ENCODE assay signal across 13 mouse cellular contexts in the genomic region with DNA sequence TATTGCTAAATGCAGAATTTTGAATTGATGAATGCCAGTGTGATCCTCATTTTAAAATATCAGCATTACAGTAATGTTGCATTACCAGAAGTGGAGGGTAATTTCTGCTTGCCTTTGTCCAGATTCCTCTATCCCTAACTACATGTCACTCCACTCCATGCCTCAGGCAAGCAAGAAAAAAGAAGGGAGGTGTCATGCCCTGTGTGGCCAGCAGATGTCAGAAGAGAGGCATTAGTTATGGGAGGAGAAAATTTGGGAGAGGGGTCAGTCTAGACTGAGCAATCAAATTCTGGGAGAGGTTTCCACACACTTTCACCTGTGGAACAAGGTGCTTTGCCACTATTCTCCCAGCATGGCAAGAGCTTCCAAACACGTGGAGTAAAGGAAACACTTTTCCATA. TPM values are rescaled to one million over a fixed set of nuclear protein-coding genes. Genes with fewer than 3 reads are reported as not detected.
DNase-seq lines count a peak whose midpoint lies in the region; ATAC-seq and TF ChIP-seq lines count a peak whose summit lies in the region.
"Not testable (repeated sequence)": the region's sequence is repeated elsewhere in the genome, so short reads cannot be mapped to it uniquely, and the experiment has no call there.
"Had no signal": no experiment of that assay in that cellular context is flagged by ENCODE, and none has a peak within 500 bp of the region (broad histone marks: within the 10 kb centered on the region; RNA-seq: fewer than 3 reads in every experiment).

No protein-coding gene starts in this region.

- TF ChIP-seq CTCF in heart, adult 2 months (IDR thresholded peaks at IDR 0.05): peak; percentile 58
- TF ChIP-seq CTCF in kidney, postnatal 0 days (IDR thresholded peaks at IDR 0.05; ENCODE audit: low read depth): peak; percentile 71
- not testable (repeated sequence) for TF ChIP-seq CTCF in thymus, adult 2 months (IDR thresholded peaks at IDR 0.05; ENCODE audit: borderline replicate concordance, control insufficient read depth, extremely low read depth, insufficient read depth, low read length, poor library complexity)

- not testable (repeated sequence) for TF ChIP-seq POLR2A in heart, adult 2 months (IDR thresholded peaks at IDR 0.05; ENCODE audit: insufficient read depth, low read depth, low read length); thymus, adult 2 months (IDR thresholded peaks at IDR 0.05; ENCODE audit: control insufficient read depth, extremely low read depth, insufficient read depth, low read length, poor library complexity)

- not testable (repeated sequence) for H3K27me3 ChIP-seq in heart, adult 2 months (ENCODE audit: control insufficient read depth, insufficient read depth, low read length); kidney, postnatal 0 days (ENCODE audit: insufficient read depth, low read length); thymus, adult 2 months (ENCODE audit: control insufficient read depth, insufficient read depth, low read length)

- H3K9ac ChIP-seq in heart, adult 2 months (ENCODE audit: low read depth, low read length); kidney, postnatal 0 days (ENCODE audit: low read depth, low read length): not testable (repeated sequence)

- ATAC-seq in kidney, postnatal 0 days (replicated peaks; ENCODE audit: low FRiP score, low read depth): not testable (repeated sequence)

- not testable (repeated sequence) for H3K9me3 ChIP-seq in kidney, postnatal 0 days (replicated peaks; ENCODE audit: low read length)

- not testable (repeated sequence) for H3K4me3 ChIP-seq in heart, adult 2 months; kidney, postnatal 0 days (replicated peaks; ENCODE audit: low read depth, low read length); thymus, adult 2 months (ENCODE audit: control insufficient read depth, insufficient read depth, low read length)

- H3K36me3 ChIP-seq in heart, adult 2 months (ENCODE audit: control insufficient read depth, insufficient read depth, low read length); kidney, postnatal 0 days (ENCODE audit: insufficient read depth, low read length); thymus, adult 2 months (ENCODE audit: control insufficient read depth, insufficient read depth, low read length): not testable (repeated sequence)

- not testable (repeated sequence) for TF ChIP-seq EP300 in heart, adult 2 months (IDR thresholded peaks at IDR 0.05; ENCODE audit: insufficient read depth, low read depth, low read length)

- not testable (repeated sequence) for H3K4me2 ChIP-seq in kidney, postnatal 0 days (ENCODE audit: low read length)

- DNase-seq in CD4-positive helper T cell, adult 2 months (ENCODE audit: low read depth, low spot score): peak; percentile 3
- DNase-seq in adrenal gland, adult 18-20 months (ENCODE audit: low spot score in 2 of 2): peak; percentile 33 to 35
- peak; percentile 66 for DNase-seq in embryo, embryonic 10.5 days (ENCODE audit: low spot score)
- not testable (repeated sequence) for DNase-seq in heart, adult 2 months
- DNase-seq in kidney, postnatal 0 days (ENCODE audit: low spot score): peak; percentile 2
- DNase-seq in lung, adult 18-20 months: peak; percentile 9 to 24
- peak; percentile 2 for DNase-seq in naive thymus-derived CD4-positive, alpha-beta T cell, adult 2 months (ENCODE audit: low read depth)
- peak; percentile 4 for DNase-seq in thymus, adult 2 months

- WGBS in heart, adult 2 months: 8% methylated on average over 1 of the region's 1 CpGs
- 15% methylated on average over 1 of the region's 1 CpGs for WGBS in kidney, postnatal 0 days
- WGBS in thymus, adult 2 months: 11% methylated on average over 1 of the region's 1 CpGs

- H3K27ac ChIP-seq in heart, adult 2 months; kidney, postnatal 0 days; thymus, adult 2 months (ENCODE audit: control insufficient read depth, insufficient read depth, low read length): not testable (repeated sequence)

- intact Hi-C loops in heart, adult 2 months (cut with DNase I): not testable (repeated sequence)

- not testable (repeated sequence) for H3K79me2 ChIP-seq in heart, adult 2 months (replicated peaks; ENCODE audit: control insufficient read depth, insufficient read depth, low read length)

- not testable (repeated sequence) for H3K4me1 ChIP-seq in heart, adult 2 months (ENCODE audit: control insufficient read depth, insufficient read depth, low read length); kidney, postnatal 0 days (replicated peaks; ENCODE audit: insufficient read depth, low read length); thymus, adult 2 months (replicated peaks; ENCODE audit: control insufficient read depth, insufficient read depth, low read length)

RNA-seq across cellular contexts. Expression of gene Vmn2r9, which starts 14.3 kb away (rescaled TPM):
- not detected for total RNA-seq in adrenal gland, adult 18-20 months (2021)
- not detected for total RNA-seq in heart, adult 2 months (2021)
- not detected in 2 replicates for polyA plus RNA-seq in heart, adult 2 months (2012; rRNA removed)
- polyA plus RNA-seq in kidney, postnatal 0 days (2015; fragmentation: Nextera tagmentation; extraction: Ambion mirVana): not detected in 2 replicates
- polyA plus RNA-seq in thymus, adult 2 months (2012; rRNA removed): not detected in 2 replicates
- total RNA-seq: heart, adult 18-20 months; left cerebral cortex, postnatal 36 days had no signal
- polyA plus RNA-seq: hindbrain, embryonic 15.5 days; midbrain, embryonic 12.5 days had no signal

RNA-seq across cellular contexts. Expression of gene Vmn2r8, which starts 58.1 kb away (rescaled TPM):
- total RNA-seq in adrenal gland, adult 18-20 months (2021): not detected
- not detected for total RNA-seq in heart, adult 2 months (2021)
- polyA plus RNA-seq in heart, adult 2 months (2012; rRNA removed): not detected in 2 replicates
- polyA plus RNA-seq in kidney, postnatal 0 days (2015; fragmentation: Nextera tagmentation; extraction: Ambion mirVana): not detected in 2 replicates
- polyA plus RNA-seq in thymus, adult 2 months (2012; rRNA removed): not detected in 2 replicates
- total RNA-seq: heart, adult 18-20 months; left cerebral cortex, postnatal 36 days had no signal
- polyA plus RNA-seq: CD4-positive, CD25-positive, alpha-beta regulatory T cell, adult 4 months; hindbrain, embryonic 15.5 days; midbrain, embryonic 12.5 days had no signal
